Mouse (Mus musculus): ENCODE results near the gene Pigyl.
"Not testable (repeated sequence)": the region's sequence is repeated elsewhere in the genome, so short reads cannot be mapped to it uniquely, and the experiment has no call there.

Gene Pigyl

DNA sequence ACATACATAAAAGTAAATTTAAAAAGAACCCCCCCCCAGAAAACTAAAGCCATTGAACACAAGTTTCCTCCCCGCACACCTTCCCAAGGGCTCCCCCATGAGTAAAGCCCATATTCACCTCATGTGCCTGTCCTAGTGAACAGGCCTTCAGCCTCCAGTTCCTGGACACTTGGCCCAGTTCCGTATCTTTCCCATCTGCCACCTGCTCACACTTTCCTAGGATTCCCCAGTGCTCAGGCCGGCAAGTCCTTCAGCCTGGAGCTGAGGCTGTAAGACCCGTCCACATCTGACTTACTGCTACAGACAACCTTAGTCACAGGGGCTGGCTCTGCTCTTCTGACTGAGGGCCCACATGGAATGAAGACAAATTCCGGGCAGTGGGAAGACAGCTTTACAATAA, 16.9 kb upstream of the Pigyl start:
- DNase-seq = no peak

- peak; percentile 97 for DNase-seq
Measured at GRCm38 (mm10) chr9:22143108-22144037, 13.3 kb upstream of the Pigyl start.

- no peak for DNase-seq
Measured at GRCm38 (mm10) chr9:22144304-22144965, 12.2 kb upstream of the Pigyl start.

- peak; percentile 25 for DNase-seq
Measured at GRCm38 (mm10) chr9:22149426-22150248, 7.0 kb upstream of the Pigyl start.

GRCm38 (mm10) chr9:22150249-22150693, 6.4 kb upstream of the Pigyl start:
- not testable (repeated sequence) for DNase-seq

GRCm38 (mm10) chr9:22150946-22151345, 5.7 kb upstream of the Pigyl start:
- no peak for DNase-seq

- no peak for DNase-seq
Measured at GRCm38 (mm10) chr9:22153810-22154209, 2.8 kb upstream of the Pigyl start.

DNA sequence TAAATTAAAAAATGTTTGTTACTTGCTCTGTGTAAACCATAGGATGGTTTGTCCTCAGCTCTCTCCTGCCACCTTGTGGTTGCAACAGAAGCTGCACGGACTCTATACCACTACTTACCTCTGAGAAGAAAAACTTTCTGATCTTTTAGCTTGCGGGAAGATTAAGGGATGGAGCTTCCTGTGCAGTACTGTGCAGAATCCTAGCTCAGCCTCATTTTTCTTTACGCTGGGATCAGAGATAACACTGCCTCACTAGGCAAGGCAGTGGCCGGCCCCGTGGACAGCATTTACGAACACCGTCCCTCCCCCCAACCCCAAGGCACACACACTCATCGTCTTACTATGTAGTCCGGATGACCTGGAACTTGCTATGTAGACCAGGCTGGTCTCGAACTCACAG, 1.0 kb upstream of the Pigyl start:
- DNase-seq = peak; percentile 85

- DNase-seq = peak; percentile 28
Measured at GRCm38 (mm10) chr9:22157516-22158265, 1.0 kb downstream of the Pigyl start.

DNA sequence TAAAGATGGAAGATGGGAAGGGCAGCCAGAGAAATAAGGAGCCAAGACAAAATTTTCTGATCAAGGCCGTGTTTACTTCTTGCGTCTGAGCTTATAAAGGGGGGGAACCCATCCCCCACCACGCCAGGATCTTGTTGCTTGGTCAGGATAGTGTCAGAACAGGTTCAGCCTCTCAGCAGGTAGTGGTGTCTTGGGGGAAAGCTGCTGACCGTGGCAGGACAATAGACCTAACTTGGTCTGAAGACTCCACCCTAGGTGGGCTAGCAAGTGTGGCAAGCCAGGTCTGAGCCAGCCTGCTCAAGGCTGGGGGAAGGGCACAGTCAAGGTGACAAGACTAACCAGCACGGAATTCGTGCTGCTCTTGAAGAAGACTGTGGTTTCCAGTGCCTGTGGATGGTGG, 4.7 kb downstream of the Pigyl start:
- DNase-seq = no peak

- no peak for DNase-seq
Measured at GRCm38 (mm10) chr9:22162305-22162704, 5.7 kb downstream of the Pigyl start.

DNA sequence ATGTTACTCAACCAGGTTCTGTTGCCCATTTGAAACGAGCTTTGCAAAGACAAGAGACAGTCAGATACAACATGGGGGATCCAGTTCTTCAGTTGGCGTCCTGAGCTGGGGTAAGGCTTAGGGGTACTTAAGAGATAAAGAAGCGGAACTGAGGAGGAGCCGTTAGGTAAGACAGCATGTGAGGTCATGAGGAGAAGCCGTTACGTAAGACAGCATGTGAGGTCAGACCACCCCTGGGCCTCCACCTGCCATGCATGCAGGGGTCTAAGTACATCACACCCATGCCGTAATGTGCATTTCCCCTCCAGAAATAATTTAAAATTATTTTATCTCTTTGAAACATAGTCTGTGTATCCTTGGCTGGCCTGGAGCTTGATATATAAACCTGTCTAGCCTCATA, 6.3 kb downstream of the Pigyl start:
- no peak for DNase-seq

DNA sequence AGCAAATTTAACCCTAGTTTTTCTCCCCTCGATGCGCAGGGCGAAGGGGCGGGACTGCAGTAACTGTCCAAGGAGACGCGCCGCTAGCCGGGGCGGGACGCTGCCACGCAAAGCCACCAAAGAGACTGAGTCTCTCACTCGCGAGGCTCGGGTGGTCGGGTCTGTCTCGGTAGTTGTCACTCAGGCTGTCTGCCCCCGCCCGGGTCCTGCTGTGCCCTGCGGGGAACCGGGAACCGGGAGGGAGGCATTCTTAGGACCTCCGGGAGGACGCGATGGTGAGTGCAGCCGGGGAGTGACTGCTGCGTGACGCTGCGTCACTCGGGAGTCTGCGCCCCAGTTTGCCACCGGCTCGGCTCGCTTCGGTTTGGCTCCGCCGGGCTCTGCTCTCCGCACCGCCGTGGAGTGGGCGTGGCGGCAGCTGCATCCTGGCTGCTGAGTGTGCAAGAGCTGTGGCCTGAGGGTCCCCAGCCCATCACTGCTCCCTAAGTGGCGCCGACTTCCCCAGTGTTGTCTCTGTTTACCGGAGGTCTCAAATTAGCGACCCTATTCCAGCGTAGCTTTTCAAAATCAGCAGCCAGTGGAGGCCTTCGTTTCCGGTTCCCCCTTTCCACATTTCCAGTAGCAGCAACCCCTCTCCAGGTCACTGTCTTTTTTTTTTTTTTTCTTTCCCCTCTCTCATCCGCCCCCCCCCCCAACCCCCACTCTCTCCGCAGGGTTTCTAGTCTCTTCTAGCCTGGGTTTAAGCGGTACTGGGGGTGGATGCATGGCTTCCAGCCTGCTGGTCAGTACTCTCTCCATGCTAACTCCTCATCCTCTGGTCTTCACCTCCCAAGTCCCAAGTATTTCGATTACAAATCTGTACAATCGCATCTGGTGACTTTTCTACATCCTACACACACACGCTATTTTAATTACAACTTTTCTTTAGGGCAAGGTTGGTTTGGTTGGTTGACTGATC, 8.3 kb downstream of the Pigyl start:
- DNase-seq = peak; percentile 75

DNA sequence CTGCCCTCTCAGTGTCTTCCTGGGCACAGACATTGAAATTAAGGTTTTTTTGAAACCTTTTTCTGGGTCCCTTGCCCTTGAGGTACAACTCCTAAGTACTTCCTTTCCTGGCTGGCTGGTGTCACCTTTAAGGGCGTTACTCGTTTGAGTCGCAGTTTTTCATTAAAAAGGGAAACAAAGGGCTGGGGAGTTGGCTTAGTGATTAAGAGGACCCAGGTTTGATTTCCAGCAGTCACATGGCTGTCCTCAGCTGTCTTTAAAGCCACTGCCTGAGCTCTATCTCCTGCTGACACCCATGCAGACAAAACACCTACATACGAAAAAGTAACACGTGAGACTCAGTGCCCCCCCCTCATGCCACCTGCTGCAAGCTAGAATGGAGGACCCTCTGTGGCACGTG, 9.3 kb downstream of the Pigyl start:
- DNase-seq = no peak

GRCm38 (mm10) chr9:22166686-22167085, 10.0 kb downstream of the Pigyl start:
- peak; percentile 29 for DNase-seq

- no peak for DNase-seq
Measured at GRCm38 (mm10) chr9:22167751-22168150, 11.1 kb downstream of the Pigyl start.

DNA sequence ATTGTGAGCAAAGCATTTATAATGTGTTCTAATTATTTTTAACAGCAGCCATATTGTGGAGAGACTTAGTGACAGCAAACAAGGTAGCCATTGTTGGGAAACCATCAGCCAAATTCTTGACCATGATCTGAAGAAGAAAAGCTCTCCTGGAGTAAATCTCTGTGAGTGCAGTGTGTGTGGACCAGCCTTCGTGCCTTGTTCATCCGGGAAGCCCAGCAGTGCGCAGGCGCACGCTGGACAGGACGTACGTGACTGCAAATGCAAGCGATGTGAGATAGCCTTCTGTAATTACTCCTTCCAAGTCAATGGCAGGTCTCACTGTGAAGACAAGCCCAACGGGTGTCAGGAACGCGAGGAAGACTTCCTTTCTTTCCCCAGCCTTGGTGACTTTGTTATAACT, 12.7 kb downstream of the Pigyl start:
- DNase-seq = no peak

- no peak for DNase-seq
Measured at GRCm38 (mm10) chr9:22172318-22172717, 15.7 kb downstream of the Pigyl start.

GRCm38 (mm10) chr9:22188025-22188611, 31.5 kb downstream of the Pigyl start, which contains the start of gene Zfp872:
Gene Zfp872 (plus strand): TSS chr9:22188090.
- DNase-seq = peak; percentile 29

GRCm38 (mm10) chr9:22196412-22196811, 39.8 kb downstream of the Pigyl start:
- DNase-seq = no peak

All from thymus, postnatal 4 days (tissue).